In the genomic region with DNA sequence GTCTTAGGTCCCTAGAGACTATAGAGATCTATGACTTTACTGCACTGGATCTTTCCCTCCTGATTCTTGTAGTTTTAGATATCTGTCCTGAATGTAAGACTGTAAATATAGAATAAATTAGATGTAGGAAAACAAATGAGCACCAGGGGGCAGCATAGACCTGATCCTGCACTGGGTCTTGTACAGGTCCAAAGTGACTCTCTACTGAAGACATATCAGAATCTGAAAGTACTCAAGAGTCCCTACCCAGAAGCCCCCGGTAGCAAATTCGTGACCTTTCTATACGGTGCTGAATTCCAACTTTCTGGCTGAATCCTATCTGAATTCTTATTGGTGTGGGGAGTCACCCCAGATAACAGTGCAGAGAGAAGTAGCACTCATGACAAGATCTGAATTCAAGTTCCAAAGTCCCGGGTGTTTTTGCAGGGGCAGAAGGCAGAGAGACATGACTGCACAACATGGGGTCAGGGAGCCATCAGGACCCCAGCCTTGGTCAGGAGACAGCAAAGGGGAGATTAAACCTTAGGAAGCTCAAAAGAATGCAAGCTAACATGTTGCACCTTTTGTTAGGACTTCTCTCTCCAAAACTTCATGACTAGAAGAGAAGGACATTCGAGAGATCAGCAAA, we compare ENCODE assay signal across 8 mouse cellular contexts.
DNase-seq lines count a peak whose midpoint lies in the region; ATAC-seq lines count a peak whose summit lies in the region.

No protein-coding gene starts in this region.

- peak; percentile 71; the same call in 1 of the 2 replicates for ATAC-seq in embryonic facial prominence, embryonic 11.5 days (replicated peaks; ENCODE audit: insufficient number of reproducible peaks, low FRiP score, low TSS enrichment, low read depth)

- peak; percentile 34 to 57 for DNase-seq in heart, adult 9 months (ENCODE audit: low spot score in 2 of 2)
- no peak for DNase-seq in heart, embryonic 10.5 days (ENCODE audit: low spot score)
- DNase-seq in adrenal gland, postnatal 14 days, result peak; percentile 76
- DNase-seq in embryonic facial prominence, embryonic 11.5 days (ENCODE audit: low spot score), result peak; percentile 86
- peak; percentile 51 to 74 for DNase-seq in heart, postnatal 14 days
- peak; percentile 64 to 70 for DNase-seq in kidney, postnatal 36 days
- peak; percentile 69 for DNase-seq in lung, postnatal 25 days (ENCODE audit: low spot score)
- DNase-seq in right cerebral cortex, postnatal 4 days, result peak; percentile 70

- no peak overlapping the region for H3K27ac ChIP-seq in heart, embryonic 10.5 days
- H3K27ac ChIP-seq in embryonic facial prominence, embryonic 11.5 days (replicated peaks; ENCODE audit: low read depth, low read length), result no peak overlapping the region

- WGBS in heart, embryonic 10.5 days, result 48% methylated on average over 5 of the region's 5 CpGs
- 50% methylated on average over 5 of the region's 5 CpGs for WGBS in embryonic facial prominence, embryonic 11.5 days

- no peak overlapping the region for H3K4me2 ChIP-seq in embryonic facial prominence, embryonic 11.5 days (ENCODE audit: low read depth, low read length)

- no peak overlapping the region for H3K4me3 ChIP-seq in heart, embryonic 10.5 days
- no peak overlapping the region for H3K4me3 ChIP-seq in embryonic facial prominence, embryonic 11.5 days (ENCODE audit: low read depth, low read length)

- intact Hi-C loops in heart, postnatal 14 days (cut with DNase I), result loop anchor here (5.0 to 10.0 kb wide), 3 partner anchors 264 to 716 kb away; no protein-coding TSS in a partner anchor

- H3K27me3 ChIP-seq in heart, embryonic 10.5 days (ENCODE audit: insufficient read depth, poor library complexity, severe bottlenecking), result 0 out of 2 replicates have a peak, but pooled peaks cover 5% of the 10 kb centered on the region
- no peaks in the 10 kb centered on the region for H3K27me3 ChIP-seq in embryonic facial prominence, embryonic 11.5 days (ENCODE audit: control insufficient read depth, insufficient read depth, low read length)

- H3K4me1 ChIP-seq in heart, embryonic 10.5 days, result no peaks in the 10 kb centered on the region; the same call in 1 of the 2 replicates
- H3K4me1 ChIP-seq in embryonic facial prominence, embryonic 11.5 days (ENCODE audit: control insufficient read depth, insufficient read depth, low read length), result no peaks in the 10 kb centered on the region; the same call in 1 of the 2 replicates

- H3K36me3 ChIP-seq in heart, embryonic 10.5 days, result no peaks in the 10 kb centered on the region
- H3K36me3 ChIP-seq in embryonic facial prominence, embryonic 11.5 days (replicated peaks; ENCODE audit: control insufficient read depth, insufficient read depth, low read depth, low read length), result no peaks in the 10 kb centered on the region

- H3K9me3 ChIP-seq in heart, embryonic 10.5 days, result no peaks in the 10 kb centered on the region
- no peaks in the 10 kb centered on the region for H3K9me3 ChIP-seq in embryonic facial prominence, embryonic 11.5 days (replicated peaks; ENCODE audit: control insufficient read depth, low read length)

- H3K9ac ChIP-seq in embryonic facial prominence, embryonic 11.5 days (replicated peaks; ENCODE audit: low read length), result no peak overlapping the region
